Mouse (Mus musculus) bone marrow macrophage, adult 2 months (primary cell): ENCODE measurements around the gene Nectin4.

Experiments used
- CTCF ChIP-seq: IDR thresholded peaks from 2 replicates; pipeline ENCODE4 v1.5.1; 2012; ENCODE audit warnings: low read depth, mild to moderate bottlenecking, low read length, moderate library complexity
- POLR2A ChIP-seq: IDR thresholded peaks from 2 replicates; pipeline ENCODE4 v1.6.1; 2012; ENCODE audit warnings: mild to moderate bottlenecking, low read depth, low read length, borderline replicate concordance

- no peak for TF ChIP-seq POLR2A
- TF ChIP-seq CTCF: no peak
Observed at GRCm38 (mm10) chr1:171356814-171357213, 13.1 kb upstream of the Nectin4 start.
